Mouse (Mus musculus): ENCODE results near the gene Serinc2.

The Serinc2 gene

DNA sequence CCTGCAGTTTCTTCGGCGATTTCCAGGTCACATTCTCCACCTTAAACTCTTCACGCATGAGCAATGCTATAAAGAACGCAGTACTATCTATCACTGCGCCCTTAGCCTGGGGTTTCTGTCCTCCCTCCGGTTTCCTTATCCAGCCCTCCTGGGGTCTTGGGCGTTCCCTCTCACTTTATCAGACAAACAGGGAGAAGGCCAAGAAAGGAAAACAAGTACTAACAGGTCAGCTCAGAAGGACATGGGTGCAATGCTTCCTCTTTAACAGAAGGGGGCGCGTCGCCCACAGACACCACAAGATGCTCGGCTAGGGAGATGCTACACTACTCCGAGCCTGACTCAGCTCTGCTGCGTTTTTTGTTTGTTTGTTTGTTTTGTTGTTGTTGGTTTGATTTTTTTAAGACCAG, 18.1 kb upstream of the Serinc2 start:
- no peak for DNase-seq (ENCODE audit: low spot score)

DNA sequence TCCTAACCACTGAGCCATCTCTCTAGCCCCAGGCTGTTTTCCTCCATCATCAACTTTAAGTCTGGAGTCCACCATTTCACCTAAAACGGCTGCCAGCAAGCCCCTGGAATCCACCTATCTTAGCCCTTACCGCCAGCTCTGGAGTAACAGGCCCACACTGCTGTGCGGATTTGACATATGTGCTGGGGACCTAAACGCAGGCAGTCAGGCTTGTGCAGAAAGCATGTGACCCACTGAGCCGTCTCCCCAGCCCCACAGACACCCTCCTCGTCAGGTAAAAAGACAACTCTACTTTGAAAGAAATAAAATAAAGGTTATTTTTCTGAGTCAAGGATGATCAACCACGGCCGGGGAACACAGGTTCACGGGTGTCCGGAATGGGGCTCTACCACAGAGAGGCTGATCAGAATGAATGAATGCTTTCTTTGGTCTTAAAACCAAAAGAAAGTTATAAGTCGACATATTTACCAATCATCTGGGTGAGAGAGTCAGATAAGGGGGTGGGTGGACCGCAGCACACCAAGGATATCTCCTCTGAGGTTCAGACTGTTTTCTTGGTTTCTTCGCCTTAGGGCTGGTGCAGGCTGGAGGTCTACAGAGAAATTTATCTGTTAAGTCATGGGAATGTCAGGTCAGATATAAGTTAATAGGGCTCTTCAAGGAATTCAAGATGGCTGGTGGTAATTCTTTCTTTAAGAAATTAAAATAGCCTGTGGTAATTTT, 17.4 kb upstream of the Serinc2 start:
- no peak for DNase-seq (ENCODE audit: low spot score)

- no peak for DNase-seq (ENCODE audit: low spot score)
Measured at GRCm38 (mm10) chr4:130295047-130295745, 16.2 kb upstream of the Serinc2 start.

DNA sequence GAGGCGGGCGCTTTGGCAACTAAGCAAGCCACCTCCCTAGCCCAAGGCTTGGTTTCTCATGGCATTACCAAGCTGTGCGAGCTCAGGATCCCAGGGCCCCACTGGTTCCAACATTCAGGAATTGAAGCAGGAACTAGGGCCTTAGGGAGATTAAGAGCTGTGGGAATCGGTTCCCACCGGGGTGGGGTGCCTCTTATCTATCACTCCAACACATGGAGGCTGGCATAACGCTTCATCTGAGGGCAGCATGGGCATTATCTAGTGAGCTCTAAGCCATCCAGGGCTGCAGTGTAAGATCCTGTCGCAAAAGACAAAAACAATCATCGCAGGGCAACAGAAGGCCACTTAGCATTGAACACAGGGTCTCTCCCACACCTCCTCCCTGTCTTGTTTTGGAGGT, 15.5 kb upstream of the Serinc2 start:
- DNase-seq (ENCODE audit: low spot score): no peak

DNA sequence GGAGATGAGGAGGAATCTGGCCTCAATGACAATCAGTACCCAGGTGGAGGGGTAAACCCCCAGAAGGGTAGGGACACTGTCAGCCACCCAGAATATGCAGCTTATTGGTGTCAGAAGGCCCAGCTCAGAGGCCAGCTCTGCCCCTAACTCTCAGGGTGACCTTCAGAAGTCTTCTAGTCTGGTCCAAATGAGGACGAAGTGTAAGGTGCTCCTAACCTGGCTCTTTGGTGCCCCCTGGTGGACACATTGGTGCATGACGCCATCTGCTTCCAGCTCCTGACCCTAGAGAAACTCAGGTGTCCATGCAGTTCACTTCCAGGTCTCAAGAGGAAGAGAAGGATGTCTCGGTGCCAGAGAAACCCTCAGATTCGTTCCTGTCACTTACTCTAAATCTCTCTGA, 13.3 kb upstream of the Serinc2 start:
- DNase-seq (ENCODE audit: low spot score): peak; percentile 69

DNA sequence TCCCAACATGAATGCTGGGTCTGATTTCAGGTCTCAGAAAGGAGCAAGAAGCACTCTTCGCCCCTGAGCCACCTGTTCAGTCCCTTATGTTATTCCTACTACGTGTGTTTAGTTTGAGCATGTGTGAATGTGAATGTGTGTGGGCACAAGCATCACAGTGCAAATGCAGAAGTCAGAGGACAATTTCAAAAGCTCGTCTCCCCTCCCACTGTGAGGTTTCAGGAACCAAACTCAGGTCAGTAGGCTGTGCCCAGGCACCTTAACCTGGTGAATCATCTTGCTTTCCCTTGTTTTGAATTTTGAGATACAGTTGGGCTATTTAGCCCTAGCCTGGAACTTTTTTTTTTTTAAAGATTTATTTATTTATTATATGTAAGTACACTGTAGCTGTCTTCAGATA, 10.8 kb upstream of the Serinc2 start:
- no peak for DNase-seq (ENCODE audit: low spot score)

DNA sequence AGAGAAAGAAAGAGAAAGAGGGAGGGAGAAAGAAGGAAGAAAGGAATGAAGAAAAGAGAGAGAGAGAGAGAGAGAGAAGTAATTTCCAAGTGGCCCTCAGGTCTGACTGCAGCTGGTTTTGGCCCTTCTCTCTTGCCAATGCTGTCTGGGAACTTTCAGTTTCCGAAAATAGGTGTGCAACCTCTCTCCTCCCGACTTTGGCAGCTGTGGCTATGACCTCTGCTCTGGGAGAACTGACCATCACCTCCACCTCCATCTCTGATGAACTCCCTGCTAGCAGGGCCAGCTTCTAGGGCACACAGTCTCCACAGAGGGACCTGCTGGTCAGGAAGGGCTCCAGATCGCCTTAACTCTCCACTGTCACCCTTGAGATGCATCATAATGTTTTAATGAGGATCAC, 7.5 kb upstream of the Serinc2 start:
- no peak for DNase-seq (ENCODE audit: low spot score)

DNA sequence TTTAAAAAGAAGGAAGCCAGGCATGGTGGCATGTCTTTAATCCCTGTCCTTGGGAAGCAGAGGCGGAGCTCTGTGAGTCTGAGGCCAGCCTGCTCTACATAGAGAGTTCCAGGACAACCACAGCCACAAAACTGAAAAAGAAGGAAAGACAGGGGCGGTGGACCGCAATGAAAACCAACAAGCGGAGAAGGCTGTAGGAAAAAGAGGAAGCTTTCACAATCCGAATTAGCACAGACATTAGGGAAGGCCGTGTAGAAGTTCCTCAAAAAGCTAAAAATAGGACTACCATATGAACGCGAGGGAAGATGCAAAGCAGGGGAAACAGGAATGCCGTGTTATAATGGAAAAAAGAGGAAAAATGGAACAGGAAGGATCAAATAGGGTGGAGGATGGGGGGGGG, 4.8 kb upstream of the Serinc2 start:
- DNase-seq (ENCODE audit: low spot score): no peak

GRCm38 (mm10) chr4:130282856-130283255, 3.9 kb upstream of the Serinc2 start:
- DNase-seq (ENCODE audit: low spot score): no peak

DNA sequence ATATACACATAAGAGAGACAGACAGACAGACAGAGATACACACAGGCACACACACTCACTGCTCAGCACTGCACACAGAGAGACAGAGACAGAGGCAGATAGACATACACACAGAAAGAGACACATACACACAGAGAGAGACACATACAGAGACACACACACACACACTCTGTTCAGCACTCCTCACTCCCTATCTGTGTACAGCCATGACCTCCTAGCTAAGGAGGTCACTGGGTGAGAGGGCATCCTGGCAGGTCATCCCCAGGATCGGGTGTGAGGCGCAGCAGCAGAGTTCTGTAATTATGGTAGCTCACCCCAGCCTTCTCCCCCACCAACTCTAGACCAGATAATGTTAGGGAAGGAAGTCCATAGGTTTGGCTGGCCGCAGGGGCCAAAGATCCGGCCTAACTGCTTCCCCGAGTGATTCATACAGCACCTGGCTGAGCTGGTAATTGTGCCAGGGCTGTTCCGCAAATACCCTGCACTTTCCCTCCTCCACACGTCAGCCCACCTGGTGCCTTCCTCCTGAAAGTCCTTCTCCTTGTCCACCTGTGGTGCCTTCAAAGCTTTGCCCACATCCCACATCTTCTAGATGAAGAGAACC, 2.3 kb downstream of the Serinc2 start:
- DNase-seq (ENCODE audit: low spot score): no peak

DNA sequence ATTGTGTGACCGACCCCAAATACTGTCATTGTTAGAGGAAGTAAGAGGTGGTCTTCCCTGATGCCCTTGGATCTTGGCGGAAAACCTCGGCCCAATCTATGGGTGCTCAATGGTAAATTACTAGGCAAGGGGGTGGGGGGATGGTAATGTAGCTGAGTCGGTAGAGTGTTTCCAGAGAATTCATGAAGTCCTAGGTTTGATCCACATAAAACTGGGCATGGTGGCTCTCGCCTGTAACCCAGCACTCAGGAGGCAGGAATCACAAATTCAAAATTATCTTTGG, 3.2 kb downstream of the Serinc2 start:
- no peak for DNase-seq (ENCODE audit: low spot score)

GRCm38 (mm10) chr4:130275016-130275822, 3.8 kb downstream of the Serinc2 start:
- DNase-seq (ENCODE audit: low spot score): no peak

DNA sequence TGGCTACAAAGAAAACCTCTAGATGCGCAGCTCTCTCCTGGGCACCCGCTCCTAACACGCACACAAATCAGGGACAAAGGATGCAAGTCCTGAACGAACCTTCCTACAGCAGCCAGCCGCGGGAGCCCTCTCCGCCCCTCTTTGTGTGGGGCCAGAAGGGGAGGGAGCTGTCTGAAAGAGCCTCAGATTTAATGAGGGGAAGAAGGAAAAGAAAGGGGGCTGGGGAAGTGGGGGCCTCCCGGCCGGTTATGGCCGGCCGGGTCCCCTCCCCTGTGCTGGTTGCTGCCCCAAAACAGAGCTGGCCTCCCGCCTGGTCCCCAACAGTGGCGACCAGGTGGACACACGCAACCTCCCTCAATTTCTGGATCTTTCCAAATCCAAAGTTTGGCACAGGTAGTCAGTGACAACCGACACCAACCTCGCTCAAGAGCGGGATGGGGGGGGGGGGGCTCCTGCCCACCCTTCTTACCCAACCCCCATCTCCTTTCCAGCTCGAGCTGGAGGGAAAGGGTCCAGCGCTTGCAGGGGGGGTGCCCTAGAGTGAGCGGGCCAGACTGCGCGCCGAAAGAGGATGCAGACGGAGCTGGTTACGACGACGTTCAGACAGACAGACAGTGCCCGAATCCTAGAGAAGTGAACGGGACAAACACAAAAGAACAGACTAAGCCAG, 4.5 kb downstream of the Serinc2 start:
- DNase-seq (ENCODE audit: low spot score): no peak

DNA sequence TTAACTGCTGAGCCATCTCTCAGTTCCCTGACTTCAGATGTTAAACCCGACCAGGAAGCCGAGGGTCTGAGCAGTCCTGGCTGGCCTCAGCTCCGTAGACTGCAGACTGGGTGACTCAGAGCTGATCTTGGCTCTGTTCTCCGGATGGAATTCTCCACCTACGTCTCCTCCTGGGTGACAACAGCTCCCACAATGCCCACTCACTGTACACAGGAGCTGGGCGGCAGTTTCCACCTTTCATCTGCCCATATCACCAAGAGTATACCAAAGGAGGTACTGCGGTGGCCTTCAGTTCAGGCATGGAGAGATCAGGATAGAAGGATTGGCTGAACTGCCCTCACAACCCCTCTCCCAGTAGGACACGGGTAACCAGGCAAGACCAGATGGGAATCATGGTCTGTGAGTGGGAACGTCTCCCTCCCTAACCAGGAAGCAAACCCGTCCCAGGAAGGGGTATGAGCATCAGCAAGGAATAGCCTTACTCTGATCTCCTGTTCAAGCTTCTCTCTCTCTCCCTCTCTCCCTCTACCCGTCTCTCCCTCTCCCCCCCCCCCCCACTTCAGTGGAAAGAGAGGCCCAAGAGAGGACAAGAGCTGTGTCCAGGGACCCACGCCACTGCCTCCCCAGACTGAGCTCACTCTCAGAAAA, 5.2 kb downstream of the Serinc2 start:
- DNase-seq (ENCODE audit: low spot score): no peak

DNA sequence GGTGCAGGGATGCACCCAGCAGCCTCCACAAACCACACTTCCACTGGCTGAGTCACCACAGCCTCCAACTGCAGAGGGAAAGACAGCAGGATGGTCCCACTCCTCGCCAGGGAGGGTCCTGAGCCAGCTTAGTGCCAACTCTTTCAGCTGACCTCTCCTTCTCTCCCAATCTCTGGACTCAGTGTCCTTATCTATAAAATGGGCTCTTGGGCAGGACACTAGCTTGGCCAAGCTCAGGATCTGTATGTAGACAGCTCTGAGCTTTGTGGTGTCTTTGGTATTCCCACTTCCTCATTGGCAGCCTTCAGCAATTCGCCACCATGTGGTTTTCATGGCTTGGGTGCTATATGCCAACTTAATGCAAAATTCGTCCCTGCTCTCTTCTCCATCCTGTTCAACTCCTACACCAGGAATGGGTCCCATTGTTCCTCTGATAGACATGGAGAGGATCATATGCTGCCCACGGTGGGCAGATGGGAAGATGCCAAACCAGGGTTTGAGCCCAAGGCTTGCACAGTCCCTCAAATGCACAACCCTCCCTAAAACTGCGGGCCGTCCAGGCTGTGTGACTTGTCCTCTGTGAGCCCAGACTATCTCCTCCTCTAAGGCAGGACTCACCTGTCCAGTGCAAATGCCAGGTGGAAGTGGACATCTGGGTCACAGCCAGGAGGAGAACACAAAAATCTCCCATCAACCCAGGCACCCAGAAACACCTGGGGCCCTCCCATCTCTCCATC, 8.2 kb downstream of the Serinc2 start:
- DNase-seq (ENCODE audit: low spot score): no peak

- no peak for DNase-seq (ENCODE audit: low spot score)
Measured at GRCm38 (mm10) chr4:130270089-130270488, 8.9 kb downstream of the Serinc2 start.

DNA sequence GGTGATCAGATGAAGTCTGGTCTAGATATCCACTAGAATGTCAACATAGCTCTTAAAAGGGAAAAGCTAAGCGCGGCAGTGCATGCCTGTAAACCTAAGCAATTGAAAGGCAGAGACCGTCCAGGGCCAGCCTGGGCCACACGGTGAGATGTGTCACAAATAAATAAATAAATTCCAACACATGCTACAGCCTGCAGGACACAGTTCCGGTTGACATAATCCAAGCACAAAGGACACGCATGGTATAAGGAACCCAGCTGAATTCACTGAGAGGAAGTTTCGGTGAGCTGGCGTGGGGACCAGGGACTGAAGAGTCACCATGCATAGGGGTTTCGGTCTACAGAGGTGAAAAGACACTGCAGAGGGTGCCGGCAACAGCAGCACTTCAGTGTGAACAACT, 10.3 kb downstream of the Serinc2 start:
- DNase-seq (ENCODE audit: low spot score): no peak

- no peak for DNase-seq (ENCODE audit: low spot score)
Measured at GRCm38 (mm10) chr4:130267069-130267468, 11.9 kb downstream of the Serinc2 start.

DNA sequence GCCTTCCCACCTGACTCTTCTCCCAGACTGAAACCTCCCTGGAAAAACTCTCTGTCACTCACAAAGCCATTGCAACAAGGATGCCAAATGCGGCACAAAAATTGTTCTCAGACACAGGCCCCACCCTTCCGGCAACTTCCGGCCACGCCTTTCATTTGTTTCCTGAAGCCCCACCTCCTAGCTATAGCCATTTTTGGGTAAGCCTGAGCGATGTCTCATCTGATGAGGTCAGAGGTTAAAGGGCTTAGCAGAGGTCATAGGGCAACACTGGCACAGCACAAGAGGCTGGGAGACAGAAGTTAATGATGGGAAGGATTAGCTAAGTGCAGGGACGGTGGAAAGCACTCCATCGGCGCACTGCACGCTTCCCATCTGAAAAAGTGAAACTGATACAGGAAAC, 12.4 kb downstream of the Serinc2 start:
- DNase-seq (ENCODE audit: low spot score): no peak

- DNase-seq (ENCODE audit: low spot score): peak; percentile 70
Measured at GRCm38 (mm10) chr4:130264698-130265349, 14.2 kb downstream of the Serinc2 start.

DNA sequence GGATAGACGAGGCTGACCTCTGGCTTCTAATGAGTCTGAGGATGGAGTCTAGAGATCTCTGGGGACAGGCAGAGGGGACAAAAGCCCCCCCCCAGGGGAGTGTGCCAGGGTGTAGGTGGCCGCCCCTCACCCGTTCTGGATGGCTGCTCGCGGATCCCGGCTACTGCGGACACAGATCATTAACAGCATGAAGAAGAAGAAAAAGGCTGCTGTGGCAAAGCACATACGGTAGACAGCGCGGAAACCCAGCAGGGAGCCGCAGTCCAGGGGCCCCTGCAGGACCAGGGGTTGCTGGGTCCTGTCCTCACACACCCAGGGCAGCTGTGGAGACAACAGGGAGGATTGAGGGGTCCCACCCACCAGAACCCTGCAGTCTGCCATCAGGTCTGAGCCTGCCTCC, 14.9 kb downstream of the Serinc2 start:
- no peak for DNase-seq (ENCODE audit: low spot score)
